11 mouse cellular contexts compared by ENCODE assay signal in the genomic region with DNA sequence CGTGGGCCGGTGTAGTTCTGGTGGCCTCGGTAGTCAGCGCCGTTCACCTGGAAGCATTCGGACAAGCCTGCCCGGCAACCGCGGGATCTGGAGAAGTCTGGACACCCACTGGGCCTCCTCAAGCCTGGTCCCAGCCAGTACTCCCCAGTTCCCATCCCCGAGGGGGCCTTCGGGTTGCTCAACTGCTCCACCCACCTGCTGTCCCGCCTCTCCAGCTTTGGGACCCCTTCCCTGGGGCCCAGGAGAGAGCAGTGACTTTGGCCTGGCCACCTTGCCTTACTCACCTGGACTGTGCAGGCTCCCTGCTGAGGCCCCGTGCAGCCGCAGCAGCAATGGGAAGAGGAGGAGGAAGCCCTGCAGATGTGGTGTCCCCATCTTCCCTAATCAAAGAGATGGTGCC. TPM values are rescaled to one million over a fixed set of nuclear protein-coding genes. Genes with fewer than 3 reads are reported as not detected.
DNase-seq lines count a peak whose midpoint lies in the region; ATAC-seq and TF ChIP-seq lines count a peak whose summit lies in the region.
"Had no signal": no experiment of that assay in that cellular context is flagged by ENCODE, and none has a peak within 500 bp of the region (broad histone marks: within the 10 kb centered on the region; RNA-seq: fewer than 3 reads in every experiment).

No protein-coding gene starts in this region.

- H3K9ac ChIP-seq in heart, embryonic 11.5 days (ENCODE audit: low read depth, low read length), result no peak overlapping the region
- H3K9ac ChIP-seq in hindbrain, embryonic 16.5 days (ENCODE audit: low read depth, low read length), result no peak overlapping the region
- no peak overlapping the region for H3K9ac ChIP-seq in midbrain, postnatal 0 days (replicated peaks; ENCODE audit: low read length, poor library complexity, severe bottlenecking)
- H3K9ac ChIP-seq: liver, embryonic 15.5 days had no signal

- H3K27me3 ChIP-seq in heart, embryonic 11.5 days (ENCODE audit: control insufficient read depth, insufficient read depth, low read length), result peaks cover 84% of the 10 kb centered on the region
- peaks cover 90% of the 10 kb centered on the region for H3K27me3 ChIP-seq in embryonic facial prominence, embryonic 10.5 days (replicated peaks; ENCODE audit: low read depth, poor library complexity, severe bottlenecking)
- peaks cover 50% of the 10 kb centered on the region for H3K27me3 ChIP-seq in hindbrain, embryonic 16.5 days (replicated peaks; ENCODE audit: control insufficient read depth, insufficient read depth, low read length)
- H3K27me3 ChIP-seq in midbrain, postnatal 0 days (ENCODE audit: insufficient read depth, low read length), result peaks cover 42% of the 10 kb centered on the region

- no peak for TF ChIP-seq CTCF in midbrain, postnatal 0 days (IDR thresholded peaks at IDR 0.05)

- H3K4me1 ChIP-seq in heart, embryonic 11.5 days (ENCODE audit: control insufficient read depth, insufficient read depth, low read length), result peaks cover 22% of the 10 kb centered on the region
- H3K4me1 ChIP-seq in embryonic facial prominence, embryonic 10.5 days, result peaks cover 49% of the 10 kb centered on the region
- peaks cover 19% of the 10 kb centered on the region for H3K4me1 ChIP-seq in hindbrain, embryonic 16.5 days (ENCODE audit: control insufficient read depth, insufficient read depth, low read depth, low read length)
- peaks cover 5% of the 10 kb centered on the region for H3K4me1 ChIP-seq in midbrain, postnatal 0 days (ENCODE audit: insufficient read depth, low read length)

- H3K27ac ChIP-seq in heart, embryonic 11.5 days (ENCODE audit: low read depth, low read length), result no peak overlapping the region
- H3K27ac ChIP-seq in embryonic facial prominence, embryonic 10.5 days (replicated peaks), result peak overlapping the region; percentile 20
- H3K27ac ChIP-seq in hindbrain, embryonic 16.5 days (ENCODE audit: low read depth, low read length), result no peak overlapping the region
- H3K27ac ChIP-seq in midbrain, postnatal 0 days (ENCODE audit: low read depth, low read length), result no peak overlapping the region
- H3K27ac ChIP-seq: liver, embryonic 15.5 days had no signal

- DNase-seq in heart, postnatal 10 days, result no peak
- no peak for DNase-seq in embryonic facial prominence, embryonic 10.5 days (ENCODE audit: low spot score)
- no peak for DNase-seq in midbrain, postnatal 0 days (ENCODE audit: low spot score)
- no peak for DNase-seq in right cerebral cortex, postnatal 10 days (ENCODE audit: low spot score in 2 of 2)
- DNase-seq in cerebellum, postnatal 14 days, result no peak
- DNase-seq in ovary, adult 18-20 months (ENCODE audit: low spot score), result no peak
- DNase-seq: adrenal gland, postnatal 36 days; kidney, postnatal 10 days had no signal

- ATAC-seq in heart, embryonic 11.5 days (replicated peaks; ENCODE audit: insufficient number of reproducible peaks, low FRiP score, low TSS enrichment), result no peak
- ATAC-seq in hindbrain, embryonic 16.5 days, result no peak
- ATAC-seq in midbrain, postnatal 0 days (ENCODE audit: low FRiP score), result no peak

- peak overlapping the region; percentile 25; the same call in 1 of the 2 replicates for H3K4me3 ChIP-seq in heart, embryonic 11.5 days (ENCODE audit: low read depth, low read length)
- H3K4me3 ChIP-seq in embryonic facial prominence, embryonic 10.5 days, result peak overlapping the region; percentile 54
- peak overlapping the region; percentile 47 for H3K4me3 ChIP-seq in hindbrain, embryonic 16.5 days (ENCODE audit: low read length)
- peak overlapping the region; percentile 45; the same call in 1 of the 2 replicates for H3K4me3 ChIP-seq in midbrain, postnatal 0 days (ENCODE audit: low read depth, low read length)

- no peaks in the 10 kb centered on the region for H3K9me3 ChIP-seq in heart, embryonic 11.5 days (replicated peaks; ENCODE audit: control insufficient read depth, low read length)
- 0 out of 2 replicates have a peak, but pooled peaks cover 8% of the 10 kb centered on the region for H3K9me3 ChIP-seq in embryonic facial prominence, embryonic 10.5 days
- no peaks in the 10 kb centered on the region for H3K9me3 ChIP-seq in hindbrain, embryonic 16.5 days (ENCODE audit: control insufficient read depth, low read length)
- no peaks in the 10 kb centered on the region for H3K9me3 ChIP-seq in midbrain, postnatal 0 days (ENCODE audit: low read length)
- H3K9me3 ChIP-seq: liver, embryonic 15.5 days had no signal

- no peaks in the 10 kb centered on the region for H3K36me3 ChIP-seq in heart, embryonic 11.5 days (ENCODE audit: control insufficient read depth, insufficient read depth, low read length)
- H3K36me3 ChIP-seq in embryonic facial prominence, embryonic 10.5 days (replicated peaks), result no peaks in the 10 kb centered on the region
- no peaks in the 10 kb centered on the region for H3K36me3 ChIP-seq in hindbrain, embryonic 16.5 days (ENCODE audit: control insufficient read depth, insufficient read depth, low read length)
- H3K36me3 ChIP-seq in midbrain, postnatal 0 days (ENCODE audit: insufficient read depth, low read length), result no peaks in the 10 kb centered on the region
- H3K36me3 ChIP-seq: liver, embryonic 15.5 days had no signal

- intact Hi-C loops in heart, postnatal 10 days (cut with DNase I), result loop anchor here (5.0 kb wide), 1 partner anchor 108 kb away; no protein-coding TSS in a partner anchor

- peak overlapping the region; percentile 52; the same call in 1 of the 2 replicates for H3K4me2 ChIP-seq in heart, embryonic 11.5 days
- H3K4me2 ChIP-seq in hindbrain, embryonic 16.5 days (ENCODE audit: low read length), result peak overlapping the region; percentile 90
- peak overlapping the region; percentile 79; the same call in 1 of the 2 replicates for H3K4me2 ChIP-seq in midbrain, postnatal 0 days (ENCODE audit: low read depth, low read length, poor library complexity, severe bottlenecking)

- 4% methylated on average over 14 of the region's 14 CpGs for WGBS in heart, embryonic 11.5 days (ENCODE audit: insufficient replicate concordance)
- 3% methylated on average over 14 of the region's 14 CpGs for WGBS in embryonic facial prominence, embryonic 10.5 days
- WGBS in hindbrain, embryonic 16.5 days, result 2% methylated on average over 14 of the region's 14 CpGs
- WGBS in midbrain, postnatal 0 days, result 5% methylated on average over 14 of the region's 14 CpGs

RNA-seq across cellular contexts. Expression of a gene that starts 1.0 kb away (rescaled TPM):
- polyA plus RNA-seq in heart, embryonic 11.5 days (2014; fragmentation: Nextera tagmentation; extraction: Ambion mirVana), result 0.27 and 0.63 TPM in 2 replicates
- total RNA-seq in heart, postnatal 10 days (2021), result not detected
- polyA plus RNA-seq in embryonic facial prominence, embryonic 10.5 days (2016; fragmentation: Nextera tagmentation; extraction: Ambion mirVana), result 8.3 and 9.6 TPM in 2 replicates
- 1.4 and 1.8 TPM in 2 replicates for polyA plus RNA-seq in hindbrain, embryonic 16.5 days (2015; fragmentation: Nextera tagmentation; extraction: Ambion mirVana)
- 0.38 and 2.5 TPM in 2 replicates for total RNA-seq in midbrain, postnatal 0 days (2014; rRNA removed)
- polyA plus RNA-seq in midbrain, postnatal 0 days (2015; fragmentation: Nextera tagmentation; extraction: Ambion mirVana), result 1.3 TPM in 2 replicates
- total RNA-seq: adrenal gland, postnatal 36 days had no signal
- polyA plus RNA-seq: liver, embryonic 15.5 days had no signal

RNA-seq across cellular contexts. Expression of a gene that starts 4.0 kb away (rescaled TPM):
- polyA plus RNA-seq in heart, embryonic 11.5 days (2014; fragmentation: Nextera tagmentation; extraction: Ambion mirVana), result 7.6 and 7.9 TPM in 2 replicates
- 10 to 100 TPM; 17.5 to 22.0 TPM for total RNA-seq in heart, postnatal 10 days (2021)
- 12.6 and 14.1 TPM in 2 replicates for polyA plus RNA-seq in embryonic facial prominence, embryonic 10.5 days (2016; fragmentation: Nextera tagmentation; extraction: Ambion mirVana)
- 81.4 and 84.1 TPM in 2 replicates for polyA plus RNA-seq in hindbrain, embryonic 16.5 days (2015; fragmentation: Nextera tagmentation; extraction: Ambion mirVana)
- total RNA-seq in midbrain, postnatal 0 days (2014; rRNA removed), result 83.6 and 103 TPM in 2 replicates
- polyA plus RNA-seq in midbrain, postnatal 0 days (2015; fragmentation: Nextera tagmentation; extraction: Ambion mirVana), result 66.0 and 73.8 TPM in 2 replicates

RNA-seq across cellular contexts. Expression of a gene that starts 18.5 kb away (rescaled TPM):
- polyA plus RNA-seq in heart, embryonic 11.5 days (2014; fragmentation: Nextera tagmentation; extraction: Ambion mirVana), result 31.5 and 33.8 TPM in 2 replicates
- 1 to 10 TPM; 7.7 to 9.3 TPM for total RNA-seq in heart, postnatal 10 days (2021)
- polyA plus RNA-seq in embryonic facial prominence, embryonic 10.5 days (2016; fragmentation: Nextera tagmentation; extraction: Ambion mirVana), result 61.6 and 62.0 TPM in 2 replicates
- 20.8 and 21.1 TPM in 2 replicates for polyA plus RNA-seq in hindbrain, embryonic 16.5 days (2015; fragmentation: Nextera tagmentation; extraction: Ambion mirVana)
- total RNA-seq in midbrain, postnatal 0 days (2014; rRNA removed), result 18.3 and 18.4 TPM in 2 replicates
- 18.0 and 18.3 TPM in 2 replicates for polyA plus RNA-seq in midbrain, postnatal 0 days (2015; fragmentation: Nextera tagmentation; extraction: Ambion mirVana)

RNA-seq across cellular contexts. Expression of a gene that starts 22.1 kb away (rescaled TPM):
- polyA plus RNA-seq in heart, embryonic 11.5 days (2014; fragmentation: Nextera tagmentation; extraction: Ambion mirVana), result 0.16 and 0.20 TPM in 2 replicates
- not detected for total RNA-seq in heart, postnatal 10 days (2021)
- 0.05 TPM in 1 of 2 replicates, not detected in the other for polyA plus RNA-seq in embryonic facial prominence, embryonic 10.5 days (2016; fragmentation: Nextera tagmentation; extraction: Ambion mirVana)
- 0.13 TPM in 1 of 2 replicates, not detected in the other for polyA plus RNA-seq in hindbrain, embryonic 16.5 days (2015; fragmentation: Nextera tagmentation; extraction: Ambion mirVana)
- 0.19 TPM in 1 of 2 replicates, not detected in the other for total RNA-seq in midbrain, postnatal 0 days (2014; rRNA removed)
- polyA plus RNA-seq in midbrain, postnatal 0 days (2015; fragmentation: Nextera tagmentation; extraction: Ambion mirVana), result 0.15 TPM in 1 of 2 replicates, not detected in the other

RNA-seq across cellular contexts. Expression of a gene that starts 26.8 kb away (rescaled TPM):
- 60.5 and 62.4 TPM in 2 replicates for polyA plus RNA-seq in heart, embryonic 11.5 days (2014; fragmentation: Nextera tagmentation; extraction: Ambion mirVana)
- 10 to 100 TPM; 31.2 to 32.1 TPM for total RNA-seq in heart, postnatal 10 days (2021)
- polyA plus RNA-seq in embryonic facial prominence, embryonic 10.5 days (2016; fragmentation: Nextera tagmentation; extraction: Ambion mirVana), result 168 and 178 TPM in 2 replicates
- 202 and 203 TPM in 2 replicates for polyA plus RNA-seq in hindbrain, embryonic 16.5 days (2015; fragmentation: Nextera tagmentation; extraction: Ambion mirVana)
- total RNA-seq in midbrain, postnatal 0 days (2014; rRNA removed), result 248 and 253 TPM in 2 replicates
- polyA plus RNA-seq in midbrain, postnatal 0 days (2015; fragmentation: Nextera tagmentation; extraction: Ambion mirVana), result 188 TPM in 2 replicates
